8 mouse cellular contexts compared by ENCODE assay signal in the genomic region with DNA sequence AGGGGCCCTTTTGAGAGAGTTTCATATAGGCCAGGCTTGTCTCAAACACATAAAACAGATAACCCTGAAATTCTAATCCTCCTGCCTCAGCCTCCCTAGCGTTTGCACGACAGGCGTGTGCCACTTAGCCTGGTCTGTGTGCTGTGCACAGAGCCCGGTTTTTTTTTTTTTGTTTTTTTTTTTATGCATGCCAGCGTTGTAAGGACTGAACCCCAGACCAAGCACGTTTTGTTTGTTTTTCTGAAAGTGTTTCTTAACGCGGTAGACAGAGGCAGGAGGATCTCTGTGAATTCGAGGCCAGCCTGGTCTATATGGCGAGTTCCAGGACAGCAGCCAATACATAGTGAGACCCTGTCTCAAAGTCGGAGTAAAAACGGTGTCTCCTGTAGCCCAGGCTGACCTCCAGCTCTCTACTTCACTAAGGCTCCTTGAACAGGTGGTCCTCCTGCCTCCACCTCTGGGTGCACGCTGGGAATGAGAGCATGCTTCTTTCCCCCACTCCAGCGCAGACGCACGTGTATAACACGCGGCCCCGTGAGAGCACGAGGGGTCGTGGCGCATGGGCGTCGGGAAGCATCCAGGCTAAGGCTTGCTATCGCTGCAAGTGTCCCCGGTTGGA. TPM values are rescaled to one million over a fixed set of nuclear protein-coding genes. Genes with fewer than 3 reads are reported as not detected.
A peak's percentile ranks its signal among the peaks of the same experiment; 100 is the strongest.
DNase-seq lines count a peak whose midpoint lies in the region; ATAC-seq lines count a peak whose summit lies in the region.

Gene Ssbp4, minus strand, starts transcription at position 124 of the 619 bp plus-strand sequence.

- no peak for DNase-seq in adrenal gland, adult 18-20 months (ENCODE audit: low spot score in 2 of 2)
- no peak for DNase-seq in adrenal gland, adult (ENCODE audit: inconsistent age in 2 of 2, low spot score in 1 of 2)
- no peak for DNase-seq in thymus, postnatal 0 days (ENCODE audit: low spot score)
- no peak for DNase-seq in thymus, postnatal 4 days
- no peak for DNase-seq in left cerebral cortex, postnatal 4 days
- no peak for DNase-seq in T-cell, adult 2 months (ENCODE audit: low spot score)

- peak within 1 kb of the TSS; percentile 99 for H3K4me2 ChIP-seq in heart, embryonic 16.5 days (ENCODE audit: low read depth, low read length)
- H3K4me2 ChIP-seq in neural tube, embryonic 14.5 days (ENCODE audit: low read depth, low read length): peak within 1 kb of the TSS; percentile 86

- H3K36me3 ChIP-seq in heart, embryonic 16.5 days (ENCODE audit: control insufficient read depth, insufficient read depth): no peaks in the 10 kb centered on the region
- no peaks in the 10 kb centered on the region for H3K36me3 ChIP-seq in neural tube, embryonic 14.5 days (ENCODE audit: control insufficient read depth, insufficient read depth, low read length)

- peak within 1 kb of the TSS; percentile 96 for H3K27ac ChIP-seq in heart, embryonic 16.5 days (ENCODE audit: low read length)
- peak within 1 kb of the TSS; percentile 68 for H3K27ac ChIP-seq in neural tube, embryonic 14.5 days (ENCODE audit: low read depth, low read length)

- WGBS in heart, embryonic 16.5 days: 4% methylated on average over 26 of the region's 26 CpGs
- 6% methylated on average over 26 of the region's 26 CpGs for WGBS in neural tube, embryonic 14.5 days

- peaks cover 17% of the 10 kb centered on the region for H3K4me1 ChIP-seq in heart, embryonic 16.5 days (ENCODE audit: control insufficient read depth, insufficient read depth, low read length)
- H3K4me1 ChIP-seq in neural tube, embryonic 14.5 days (ENCODE audit: control insufficient read depth, insufficient read depth, low read length): peaks cover 32% of the 10 kb centered on the region

- H3K4me3 ChIP-seq in heart, embryonic 16.5 days (ENCODE audit: low read length): peak within 1 kb of the TSS; percentile 74
- peak within 1 kb of the TSS; percentile 74 for H3K4me3 ChIP-seq in neural tube, embryonic 14.5 days (ENCODE audit: low read depth, low read length)

- peak; percentile 0; the same call in 1 of the 2 replicates for ATAC-seq in heart, embryonic 16.5 days (replicated peaks; ENCODE audit: extremely low read depth, insufficient read depth, low FRiP score)
- ATAC-seq in neural tube, embryonic 14.5 days (ENCODE audit: low read depth): no peak; the same call in 1 of the 2 replicates

- no peaks in the 10 kb centered on the region for H3K27me3 ChIP-seq in heart, embryonic 16.5 days (ENCODE audit: control insufficient read depth, insufficient read depth, low read length)
- H3K27me3 ChIP-seq in neural tube, embryonic 14.5 days (ENCODE audit: control insufficient read depth, insufficient read depth, low read length): no peaks in the 10 kb centered on the region

- intact Hi-C loops in left cerebral cortex, postnatal 4 days (cut with DNase I): no loop called here

- no peaks in the 10 kb centered on the region for H3K9me3 ChIP-seq in heart, embryonic 16.5 days (replicated peaks; ENCODE audit: control insufficient read depth, low read length)
- H3K9me3 ChIP-seq in neural tube, embryonic 14.5 days (ENCODE audit: control insufficient read depth, low read length): no peaks in the 10 kb centered on the region

- H3K9ac ChIP-seq in heart, embryonic 16.5 days (ENCODE audit: low read length): peak within 1 kb of the TSS; percentile 85
- peak within 1 kb of the TSS; percentile 92 for H3K9ac ChIP-seq in neural tube, embryonic 14.5 days (replicated peaks; ENCODE audit: low read depth, low read length)

RNA-seq across cellular contexts. Expression of gene Ssbp4, which starts in this region (rescaled TPM):
- total RNA-seq in adrenal gland, adult 18-20 months (2021): 10 to 100 TPM; 78.5 to 86.9 TPM
- 135 and 142 TPM in 2 replicates for polyA plus RNA-seq in thymus, postnatal 0 days (2015; fragmentation: Nextera tagmentation; extraction: Ambion mirVana)
- 68.4 and 69.5 TPM in 2 replicates for polyA plus RNA-seq in heart, embryonic 16.5 days (2015; fragmentation: Nextera tagmentation; extraction: Ambion mirVana)
- total RNA-seq in left cerebral cortex, postnatal 4 days (2021): 100 to 1,000 TPM; 156 to 193 TPM
- 163 and 240 TPM in 2 replicates for polyA plus RNA-seq in neural tube, embryonic 14.5 days (2014; fragmentation: Nextera tagmentation; extraction: Ambion mirVana)
